Mouse (Mus musculus): ENCODE results near the gene Cd164.
A peak's percentile ranks its signal among the peaks of the same experiment; 100 is the strongest.

Gene Cd164

GRCm38 (mm10) chr10:41518981-41519618 is at the start of gene Cd164:
TSS of gene Cd164 (plus strand) at chr10:41519414.
- peak; percentile 91 for DNase-seq

- DNase-seq = no peak
These were observed 48.5 kb upstream of the Cd164 start for GRCm38 (mm10) chr10:41470693-41471092.

GRCm38 (mm10) chr10:41472534-41472933 is 46.7 kb upstream of the Cd164 start:
- DNase-seq = no peak

GRCm38 (mm10) chr10:41472962-41473481 is 46.2 kb upstream of the Cd164 start:
- DNase-seq = peak; percentile 22

GRCm38 (mm10) chr10:41473782-41474468 is 45.3 kb upstream of the Cd164 start:
- peak; percentile 38 for DNase-seq

GRCm38 (mm10) chr10:41474981-41475391 is 44.2 kb upstream of the Cd164 start:
- DNase-seq = no peak

GRCm38 (mm10) chr10:41476171-41477017 is 42.8 kb upstream of the Cd164 start, which contains the start of gene Mical1:
TSS of gene Mical1 (plus strand) at chr10:41476314.
- peak; percentile 80 for DNase-seq

GRCm38 (mm10) chr10:41477018-41477277 is 42.3 kb upstream of the Cd164 start:
- peak; percentile 70 for DNase-seq

- DNase-seq = peak; percentile 75
These were observed 41.7 kb upstream of the Cd164 start for GRCm38 (mm10) chr10:41477278-41478181.

- DNase-seq = no peak
These were observed 39.3 kb upstream of the Cd164 start for GRCm38 (mm10) chr10:41479961-41480360.

- DNase-seq = no peak
These were observed 38.0 kb upstream of the Cd164 start for GRCm38 (mm10) chr10:41480938-41481880.

- no peak for DNase-seq
These were observed 36.8 kb upstream of the Cd164 start for GRCm38 (mm10) chr10:41482446-41482845.

- no peak for DNase-seq
These were observed 33.4 kb upstream of the Cd164 start for GRCm38 (mm10) chr10:41485778-41486177.

- DNase-seq = no peak
These were observed 32.6 kb upstream of the Cd164 start for GRCm38 (mm10) chr10:41486506-41487170.

GRCm38 (mm10) chr10:41488877-41489276 is 30.3 kb upstream of the Cd164 start:
- no peak for DNase-seq

GRCm38 (mm10) chr10:41489294-41489693 is 29.9 kb upstream of the Cd164 start:
- DNase-seq = no peak

GRCm38 (mm10) chr10:41489708-41490517 is 29.3 kb upstream of the Cd164 start, which contains the start of the genes Smpd2 and Ppil6:
TSS of gene Smpd2 (minus strand) at chr10:41490369.
TSS of gene Ppil6 (plus strand) at chr10:41490439.
- peak; percentile 95 for DNase-seq

GRCm38 (mm10) chr10:41490518-41490873 is 28.7 kb upstream of the Cd164 start:
- no peak for DNase-seq

- no peak for DNase-seq
These were observed 28.1 kb upstream of the Cd164 start for GRCm38 (mm10) chr10:41491111-41491510.

- DNase-seq = no peak
These were observed 18.3 kb upstream of the Cd164 start for GRCm38 (mm10) chr10:41500941-41501340.

All from thymus, postnatal 25 days (tissue).